Mouse (Mus musculus): ENCODE measurements around the gene Hsf4. TPM values are rescaled to one million over a fixed set of nuclear protein-coding genes. Genes with fewer than 3 reads are reported as not detected.

Gene Hsf4
- polyA plus RNA-seq, 1 experiment from 2014 or later, result 0.14 TPM

GRCm38 (mm10) chr8:105305211-105306145 is 35.9 kb downstream of the Hsf4 start, which contains the start of gene Elmo3:
Gene Elmo3 (plus strand): TSS chr8:105305601.
- peaks cover 76% of the 10 kb centered on the region for H3K36me3 ChIP-seq (ENCODE audit: control insufficient read depth, insufficient read depth, low read length)
- 0 out of 2 replicates have a peak, but pooled peaks cover 3% of the 10 kb centered on the region for H3K4me1 ChIP-seq (ENCODE audit: control insufficient read depth, insufficient read depth, low read length)
- peak within 1 kb of the TSS; percentile 36 for H3K4me2 ChIP-seq (ENCODE audit: low read length)
- H3K4me3 ChIP-seq (ENCODE audit: low read depth, low read length), result no peak within 1 kb of the TSS
- peak within 1 kb of the TSS; percentile 46 for H3K9ac ChIP-seq (ENCODE audit: low read length)
- WGBS, result 11% methylated on average over 24 of the region's 30 CpGs
- DNase-seq (ENCODE audit: low spot score) (peak; percentile 21), ATAC-seq (peak; percentile 33)
- H3K9me3 ChIP-seq (replicated peaks; ENCODE audit: control insufficient read depth, low read length), result no peaks in the 10 kb centered on the region
- no peaks in the 10 kb centered on the region for H3K27me3 ChIP-seq (replicated peaks; ENCODE audit: control insufficient read depth, insufficient read depth, low read length)
- H3K27ac ChIP-seq (ENCODE audit: low read depth, low read length), result peak within 1 kb of the TSS; percentile 5; the same call in 1 of the 2 replicates

- peak overlapping the region; percentile 36 for H3K4me2 ChIP-seq (ENCODE audit: low read length)
- H3K9ac ChIP-seq (ENCODE audit: low read length), result no peak overlapping the region; the same call in 1 of the 2 replicates
- DNase-seq (ENCODE audit: low spot score) (no peak), ATAC-seq (0 out of 2 replicates have a peak, but pooled peaks have one; percentile 6)
- WGBS, result 74% methylated on average over 5 of the region's 5 CpGs
- H3K27ac ChIP-seq (ENCODE audit: low read depth, low read length), result no peak overlapping the region
- H3K4me1 ChIP-seq (ENCODE audit: control insufficient read depth, insufficient read depth, low read length), result 0 out of 2 replicates have a peak, but pooled peaks cover 3% of the 10 kb centered on the region
- peaks cover 69% of the 10 kb centered on the region for H3K36me3 ChIP-seq (ENCODE audit: control insufficient read depth, insufficient read depth, low read length)
- no peaks in the 10 kb centered on the region for H3K27me3 ChIP-seq (replicated peaks; ENCODE audit: control insufficient read depth, insufficient read depth, low read length)
- no peaks in the 10 kb centered on the region for H3K9me3 ChIP-seq (replicated peaks; ENCODE audit: control insufficient read depth, low read length)
- no peak overlapping the region for H3K4me3 ChIP-seq (ENCODE audit: low read depth, low read length)
Measured at GRCm38 (mm10) chr8:105306146-105306691, 36.6 kb downstream of the Hsf4 start.

DNA sequence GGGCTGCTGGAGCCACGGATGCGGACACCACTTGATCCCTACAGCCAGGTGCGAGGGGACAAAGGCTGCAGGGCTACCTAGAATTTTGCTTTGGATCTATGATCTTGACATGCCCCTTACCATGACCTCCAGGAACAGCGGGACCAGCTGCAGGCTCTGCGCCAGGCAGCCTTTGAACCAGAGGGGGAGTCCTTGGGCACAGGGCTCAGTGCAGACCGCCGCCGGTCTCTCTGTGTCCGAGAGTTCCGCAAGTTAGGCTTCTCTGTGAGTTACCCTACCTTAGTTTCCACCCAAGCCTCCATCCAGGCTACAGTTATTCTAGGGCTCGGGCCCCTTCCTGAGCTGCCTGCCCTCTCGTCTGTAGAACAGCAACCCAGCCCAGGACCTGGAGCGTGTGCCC is 38.1 kb downstream of the Hsf4 start:
- no peak overlapping the region for H3K4me3 ChIP-seq (ENCODE audit: low read depth, low read length)
- DNase-seq (ENCODE audit: low spot score) (no peak), ATAC-seq (no peak)
- no peaks in the 10 kb centered on the region for H3K9me3 ChIP-seq (replicated peaks; ENCODE audit: control insufficient read depth, low read length)
- no peaks in the 10 kb centered on the region for H3K27me3 ChIP-seq (replicated peaks; ENCODE audit: control insufficient read depth, insufficient read depth, low read length)
- H3K4me1 ChIP-seq (ENCODE audit: control insufficient read depth, insufficient read depth, low read length), result 0 out of 2 replicates have a peak, but pooled peaks cover 3% of the 10 kb centered on the region
- H3K9ac ChIP-seq (ENCODE audit: low read length), result no peak overlapping the region
- H3K4me2 ChIP-seq (ENCODE audit: low read length), result no peak overlapping the region
- no peak overlapping the region for H3K27ac ChIP-seq (ENCODE audit: low read depth, low read length)
- H3K36me3 ChIP-seq (ENCODE audit: control insufficient read depth, insufficient read depth, low read length), result peaks cover 66% of the 10 kb centered on the region
- WGBS, result 95% methylated on average over 13 of the region's 13 CpGs

GRCm38 (mm10) chr8:105308428-105308827 is 38.8 kb downstream of the Hsf4 start:
- Histone ChIP-seq H3K9ac (ENCODE audit: low read length) (no peak overlapping the region), H3K4me1 (ENCODE audit: control insufficient read depth, insufficient read depth, low read length) (0 out of 2 replicates have a peak, but pooled peaks cover 3% of the 10 kb centered on the region), H3K36me3 (ENCODE audit: control insufficient read depth, insufficient read depth, low read length) (peaks cover 66% of the 10 kb centered on the region), H3K27me3 (replicated peaks; ENCODE audit: control insufficient read depth, insufficient read depth, low read length) (no peaks in the 10 kb centered on the region), H3K4me3 (ENCODE audit: low read depth, low read length) (no peak overlapping the region), H3K4me2 (ENCODE audit: low read length) (no peak overlapping the region), H3K9me3 (replicated peaks; ENCODE audit: control insufficient read depth, low read length) (no peaks in the 10 kb centered on the region), H3K27ac (ENCODE audit: low read depth, low read length) (no peak overlapping the region)
- no peak for DNase-seq (ENCODE audit: low spot score)
- ATAC-seq, result no peak
- WGBS, result 96% methylated on average over 10 of the region's 10 CpGs

- Histone ChIP-seq H3K9ac (ENCODE audit: low read length) (no peak overlapping the region), H3K27ac (ENCODE audit: low read depth, low read length) (no peak overlapping the region), H3K4me3 (ENCODE audit: low read depth, low read length) (no peak overlapping the region), H3K36me3 (ENCODE audit: control insufficient read depth, insufficient read depth, low read length) (peaks cover 68% of the 10 kb centered on the region), H3K9me3 (replicated peaks; ENCODE audit: control insufficient read depth, low read length) (no peaks in the 10 kb centered on the region), H3K4me1 (ENCODE audit: control insufficient read depth, insufficient read depth, low read length) (0 out of 2 replicates have a peak, but pooled peaks cover 3% of the 10 kb centered on the region), H3K27me3 (replicated peaks; ENCODE audit: control insufficient read depth, insufficient read depth, low read length) (no peaks in the 10 kb centered on the region), H3K4me2 (ENCODE audit: low read length) (no peak overlapping the region)
- no peak for DNase-seq (ENCODE audit: low spot score)
- no peak for ATAC-seq
- WGBS, result 81% methylated on average over 15 of the region's 15 CpGs
Measured at GRCm38 (mm10) chr8:105309142-105309847, 39.7 kb downstream of the Hsf4 start.

DNA sequence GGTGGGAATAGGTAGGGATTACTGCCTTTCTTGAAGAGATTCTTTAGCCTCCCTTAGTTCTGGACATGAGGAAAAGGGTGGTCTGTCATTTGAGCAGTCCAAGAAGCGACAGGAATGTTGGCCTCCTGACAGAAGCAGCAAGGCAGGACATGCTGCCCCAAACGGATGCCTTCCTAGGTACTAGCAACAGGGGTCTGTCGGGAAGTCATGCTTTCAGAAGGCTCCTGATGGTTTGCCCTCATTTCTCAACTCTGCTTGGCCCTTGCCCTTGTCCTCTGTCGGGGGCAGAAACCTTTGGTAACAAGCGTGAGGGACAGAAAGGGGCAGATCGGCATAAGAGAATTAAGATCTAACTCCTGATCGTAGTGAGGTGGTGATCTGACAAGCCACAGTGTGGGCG is 40.5 kb downstream of the Hsf4 start:
- 86% methylated on average over 8 of the region's 8 CpGs for WGBS
- H3K36me3 ChIP-seq (ENCODE audit: control insufficient read depth, insufficient read depth, low read length), result peaks cover 69% of the 10 kb centered on the region
- H3K9me3 ChIP-seq (replicated peaks; ENCODE audit: control insufficient read depth, low read length), result no peaks in the 10 kb centered on the region
- no peak overlapping the region for H3K4me3 ChIP-seq (ENCODE audit: low read depth, low read length)
- 0 out of 2 replicates have a peak, but pooled peaks cover 3% of the 10 kb centered on the region for H3K4me1 ChIP-seq (ENCODE audit: control insufficient read depth, insufficient read depth, low read length)
- H3K27me3 ChIP-seq (replicated peaks; ENCODE audit: control insufficient read depth, insufficient read depth, low read length), result no peaks in the 10 kb centered on the region
- DNase-seq (ENCODE audit: low spot score) (no peak), ATAC-seq (no peak)
- no peak overlapping the region for H3K4me2 ChIP-seq (ENCODE audit: low read length)
- H3K9ac ChIP-seq (ENCODE audit: low read length), result no peak overlapping the region
- no peak overlapping the region for H3K27ac ChIP-seq (ENCODE audit: low read depth, low read length)

DNA sequence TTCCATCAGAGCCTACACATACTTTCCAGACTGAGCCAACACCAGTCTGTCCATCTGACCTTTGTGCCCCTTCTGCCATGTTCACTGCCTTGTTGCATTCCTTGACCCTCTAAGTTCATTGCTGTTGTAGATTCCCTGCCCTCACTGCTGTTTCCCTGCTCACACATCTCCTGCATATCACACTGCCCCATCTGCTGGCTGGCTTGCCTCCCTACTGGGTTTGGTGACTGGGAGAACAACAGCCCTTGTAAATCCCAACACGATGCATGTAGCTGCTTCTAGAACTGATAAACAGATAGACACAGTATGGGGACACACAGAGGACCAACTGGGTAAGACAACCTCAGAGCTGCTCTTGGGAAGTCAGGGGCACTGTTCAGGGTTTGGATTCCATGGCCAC is 42.1 kb downstream of the Hsf4 start:
- Histone ChIP-seq H3K4me3 (ENCODE audit: low read depth, low read length) (no peak overlapping the region), H3K9ac (ENCODE audit: low read length) (no peak overlapping the region), H3K27me3 (replicated peaks; ENCODE audit: control insufficient read depth, insufficient read depth, low read length) (no peaks in the 10 kb centered on the region), H3K4me2 (ENCODE audit: low read length) (no peak overlapping the region), H3K36me3 (ENCODE audit: control insufficient read depth, insufficient read depth, low read length) (peaks cover 79% of the 10 kb centered on the region), H3K9me3 (replicated peaks; ENCODE audit: control insufficient read depth, low read length) (no peaks in the 10 kb centered on the region), H3K4me1 (ENCODE audit: control insufficient read depth, insufficient read depth, low read length) (no peaks in the 10 kb centered on the region), H3K27ac (ENCODE audit: low read depth, low read length) (no peak overlapping the region)
- DNase-seq (ENCODE audit: low spot score) (no peak), ATAC-seq (no peak)
- 83% methylated on average over 1 of the region's 1 CpGs for WGBS

GRCm38 (mm10) chr8:105312891-105313481 is 43.4 kb downstream of the Hsf4 start:
- no peak overlapping the region for H3K4me3 ChIP-seq (ENCODE audit: low read depth, low read length)
- H3K4me2 ChIP-seq (ENCODE audit: low read length), result no peak overlapping the region
- ATAC-seq (no peak), DNase-seq (ENCODE audit: low spot score) (no peak)
- H3K9me3 ChIP-seq (replicated peaks; ENCODE audit: control insufficient read depth, low read length), result no peaks in the 10 kb centered on the region
- peaks cover 74% of the 10 kb centered on the region for H3K36me3 ChIP-seq (ENCODE audit: control insufficient read depth, insufficient read depth, low read length)
- no peaks in the 10 kb centered on the region for H3K4me1 ChIP-seq (ENCODE audit: control insufficient read depth, insufficient read depth, low read length)
- H3K9ac ChIP-seq (ENCODE audit: low read length), result no peak overlapping the region
- H3K27me3 ChIP-seq (replicated peaks; ENCODE audit: control insufficient read depth, insufficient read depth, low read length), result no peaks in the 10 kb centered on the region
- H3K27ac ChIP-seq (ENCODE audit: low read depth, low read length), result no peak overlapping the region
- WGBS, result 93% methylated on average over 8 of the region's 8 CpGs
